Mouse (Mus musculus): ENCODE measurements at regions not wholly inside any gene's neighbourhood (a gene's known extent, or its start where the extent isn't known, plus 50 kb on each side); places are given as distances from the start of the nearest gene placed in this dataset.

DNA sequence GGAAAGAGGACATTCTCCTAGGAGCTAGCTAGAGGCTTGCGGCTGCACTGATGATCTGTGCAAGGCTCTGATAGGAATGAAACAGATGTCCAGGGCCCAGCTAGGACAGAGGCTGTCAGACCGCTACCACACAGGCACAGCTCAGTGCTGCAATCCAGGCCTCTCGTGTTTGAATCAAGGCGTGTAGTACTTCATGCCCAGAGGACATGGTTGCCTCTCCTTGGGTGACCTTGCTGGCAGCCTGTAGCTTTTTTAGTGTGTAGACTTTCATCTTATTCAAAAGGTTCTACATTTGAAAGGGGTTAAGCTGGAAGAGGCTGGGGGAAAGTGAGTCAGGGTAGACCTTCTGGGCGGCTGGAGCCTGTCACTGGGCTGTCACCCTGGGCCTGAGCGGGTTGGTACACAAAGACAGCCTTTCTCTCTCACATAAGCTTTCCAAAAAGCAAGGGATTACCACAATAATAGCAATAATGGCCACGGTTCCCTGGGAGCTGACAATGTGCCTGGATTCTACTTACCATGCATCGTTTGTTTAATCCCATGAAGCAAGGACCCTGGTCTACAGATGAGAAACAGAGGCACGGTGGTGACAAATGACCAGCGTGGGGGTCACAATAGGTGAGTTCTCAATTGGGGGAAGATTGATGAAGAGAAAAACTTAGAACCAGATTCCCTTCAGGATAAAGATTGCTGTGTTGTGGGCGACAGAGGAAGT, 160.9 kb upstream of the Egln3 start:
- no peak for TF ChIP-seq CTCF (IDR thresholded peaks at IDR 0.05; ENCODE audit: low read depth)
- TF ChIP-seq EP300 (IDR thresholded peaks at IDR 0.05; ENCODE audit: low read depth): no peak
